Mouse (Mus musculus): Measurements from ENCODE around the gene Ifna1. TPM values are rescaled to one million over a fixed set of nuclear protein-coding genes. Genes with fewer than 3 reads are reported as not detected.
A peak's percentile ranks its signal among the peaks of the same experiment; 100 is the strongest.

Gene Ifna1
- polyA plus RNA-seq, 1 experiment from 2014 or later, result not detected

DNA sequence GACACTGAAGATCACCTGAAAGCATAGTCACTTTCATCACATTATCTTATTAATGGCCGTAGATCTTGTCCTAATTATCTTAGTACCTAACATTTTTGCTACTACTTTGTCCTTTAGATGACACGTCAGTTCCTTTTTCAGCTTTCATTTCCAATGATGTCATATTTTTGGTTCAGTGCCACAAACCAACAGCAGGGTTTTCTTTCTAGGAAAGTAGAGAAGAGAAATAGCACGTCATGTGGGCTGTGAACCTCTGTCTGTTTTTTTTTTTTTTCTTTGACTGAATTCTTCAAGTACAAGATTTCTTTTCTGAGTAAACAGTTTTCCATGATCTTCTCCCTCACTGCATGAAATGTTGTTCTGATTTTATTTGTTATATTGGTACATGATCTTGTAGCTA is 9.8 kb upstream of the Ifna1 start:
- in situ Hi-C loops (cut with MboI; ENCODE audit: low pct_unique_long_range_greater_than_20kb), result loop anchor here (25.0 kb wide), 4 partner anchors 678 to 1728 kb away; partner anchors contain the start of gene Dmrta1
- TF ChIP-seq CTCF (IDR thresholded peaks at IDR 0.05), result no peak
- CTCF ChIA-PET, result no interaction called here
- H3K27me3 ChIP-seq, result peaks cover 4% of the 10 kb centered on the region
- ATAC-seq (no peak), DNase-seq (ENCODE audit: low read depth, low spot score) (no peak)
- POLR2A ChIA-PET, result no interaction called here

- ChIA-PET POLR2A (no interaction called here), CTCF (interaction anchor here (1.1 kb wide), 1 partner anchor 10 kb away, joined by 6 read pairs; no protein-coding TSS in a partner anchor)
- no peak for TF ChIP-seq CTCF (IDR thresholded peaks at IDR 0.05)
- ATAC-seq (no peak), DNase-seq (ENCODE audit: low read depth, low spot score) (no peak)
- H3K27me3 ChIP-seq, result peaks cover 8% of the 10 kb centered on the region
- in situ Hi-C loops (cut with MboI; ENCODE audit: low pct_unique_long_range_greater_than_20kb), result loop anchor here (25.0 kb wide), 4 partner anchors 679 to 1729 kb away; partner anchors contain the start of gene Dmrta1
Observed at GRCm38 (mm10) chr4:88841438-88841911, 8.4 kb upstream of the Ifna1 start, which contains the start of gene Ifna4. Gene Ifna4, plus strand, starts transcription at chr4:88841861.

DNA sequence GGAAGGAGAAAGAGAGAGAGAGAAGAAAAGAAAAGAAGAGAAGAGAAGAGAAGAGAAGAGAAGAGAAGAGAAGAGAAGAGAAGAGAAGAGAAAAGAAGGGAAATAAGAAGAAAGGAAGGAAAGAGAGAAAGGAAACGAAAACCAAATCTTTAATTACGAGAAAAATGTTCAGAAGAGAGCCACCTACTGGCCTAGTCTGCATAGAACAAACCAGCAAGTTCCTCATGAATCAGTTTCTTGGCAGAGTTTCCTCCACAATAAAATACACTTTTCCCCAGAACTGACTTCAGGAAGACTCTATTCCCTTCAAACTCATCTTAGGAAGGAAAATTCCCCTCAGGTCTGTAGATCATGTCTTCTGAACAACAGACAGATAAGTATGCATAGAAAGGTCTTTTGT is 4.6 kb upstream of the Ifna1 start:
- no peak for ATAC-seq
- peaks cover 9% of the 10 kb centered on the region for H3K27me3 ChIP-seq
- POLR2A ChIA-PET, result no interaction called here
- TF ChIP-seq CTCF (IDR thresholded peaks at IDR 0.05), result peak; percentile 40
- DNase-seq (ENCODE audit: low read depth, low spot score), result no peak
- in situ Hi-C loops (cut with MboI; ENCODE audit: low pct_unique_long_range_greater_than_20kb), result loop anchor here (25.0 kb wide), 4 partner anchors 683 to 1733 kb away; partner anchors contain the start of gene Dmrta1
- CTCF ChIA-PET, result no interaction called here

GRCm38 (mm10) chr4:88851026-88851763 is 1.3 kb downstream of the Ifna1 start:
- ChIA-PET CTCF (interaction anchor here (2.1 kb wide), 1 partner anchor 20 kb away, joined by 13 read pairs; no protein-coding TSS in a partner anchor), POLR2A (no interaction called here)
- peaks cover 4% of the 10 kb centered on the region for H3K27me3 ChIP-seq
- ATAC-seq, result no peak
- no peak for DNase-seq (ENCODE audit: low read depth, low spot score)
- in situ Hi-C loops (cut with MboI; ENCODE audit: low pct_unique_long_range_greater_than_20kb), result loop anchor here (25.0 kb wide), 1 partner anchor 89 kb away; the partner anchor contains the start of genes Gm13271, Gm13283 and Gm13290
- no peak for TF ChIP-seq CTCF (IDR thresholded peaks at IDR 0.05)

DNA sequence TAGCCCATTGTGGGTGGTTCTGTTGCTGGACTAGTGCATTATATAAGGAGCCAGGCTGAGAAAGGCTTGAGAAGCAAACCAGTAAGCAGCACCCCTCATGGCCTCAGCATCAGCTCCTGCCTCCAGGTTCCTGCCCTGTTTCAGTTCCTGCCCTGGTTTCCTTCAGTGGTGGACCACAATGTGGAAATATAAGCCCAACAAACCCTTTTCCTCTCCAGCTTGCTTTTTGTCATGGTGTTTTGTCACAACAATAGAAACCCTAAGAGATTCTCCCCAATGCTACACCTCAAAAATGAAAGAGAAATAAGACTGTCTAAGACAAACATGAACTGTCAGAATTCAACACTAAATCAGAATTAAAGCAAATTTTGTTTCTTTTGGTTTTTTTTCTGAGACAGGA is 9.3 kb downstream of the Ifna1 start:
- no peak for ATAC-seq
- POLR2A ChIA-PET, result no interaction called here
- no peak for DNase-seq (ENCODE audit: low read depth, low spot score)
- peaks cover 5% of the 10 kb centered on the region for H3K27me3 ChIP-seq
- in situ Hi-C loops (cut with MboI; ENCODE audit: low pct_unique_long_range_greater_than_20kb), result loop anchor here (25.0 kb wide), 1 partner anchor 97 kb away; the partner anchor contains the start of genes Gm13271, Gm13283 and Gm13290
- CTCF ChIA-PET, result interaction anchor here (1.6 to 4.7 kb wide), 2 partner anchors 9 to 28 kb away, joined by 4 to 28 read pairs; no protein-coding TSS in a partner anchor
- TF ChIP-seq CTCF (IDR thresholded peaks at IDR 0.05), result no peak

GRCm38 (mm10) chr4:88863309-88863708 is 13.4 kb downstream of the Ifna1 start:
- no peak for DNase-seq (ENCODE audit: low read depth, low spot score)
- ATAC-seq, result no peak
- ChIA-PET CTCF (interaction anchor here (1.4 to 4.7 kb wide), 2 partner anchors 32 to 106 kb away, joined by 3 to 28 read pairs; no protein-coding TSS in a partner anchor), POLR2A (no interaction called here)
- in situ Hi-C loops (cut with MboI; ENCODE audit: low pct_unique_long_range_greater_than_20kb), result loop anchor here (25.0 kb wide), 1 partner anchor 101 kb away; the partner anchor contains the start of genes Gm13271, Gm13283 and Gm13290
- H3K27me3 ChIP-seq, result no peaks in the 10 kb centered on the region
- TF ChIP-seq CTCF (IDR thresholded peaks at IDR 0.05), result no peak

GRCm38 (mm10) chr4:88864599-88864998 is 14.7 kb downstream of the Ifna1 start:
- DNase-seq (ENCODE audit: low read depth, low spot score) (no peak), ATAC-seq (no peak)
- ChIA-PET POLR2A (no interaction called here), CTCF (interaction anchor here (1.1 to 4.3 kb wide), 3 partner anchors 12 to 424 kb away, joined by 3 to 31 read pairs (median 3); no protein-coding TSS in a partner anchor)
- H3K27me3 ChIP-seq, result no peaks in the 10 kb centered on the region
- in situ Hi-C loops (cut with MboI; ENCODE audit: low pct_unique_long_range_greater_than_20kb), result loop anchor here (25.0 kb wide), 1 partner anchor 102 kb away; the partner anchor contains the start of genes Gm13271, Gm13283 and Gm13290
- no peak for TF ChIP-seq CTCF (IDR thresholded peaks at IDR 0.05)

DNA sequence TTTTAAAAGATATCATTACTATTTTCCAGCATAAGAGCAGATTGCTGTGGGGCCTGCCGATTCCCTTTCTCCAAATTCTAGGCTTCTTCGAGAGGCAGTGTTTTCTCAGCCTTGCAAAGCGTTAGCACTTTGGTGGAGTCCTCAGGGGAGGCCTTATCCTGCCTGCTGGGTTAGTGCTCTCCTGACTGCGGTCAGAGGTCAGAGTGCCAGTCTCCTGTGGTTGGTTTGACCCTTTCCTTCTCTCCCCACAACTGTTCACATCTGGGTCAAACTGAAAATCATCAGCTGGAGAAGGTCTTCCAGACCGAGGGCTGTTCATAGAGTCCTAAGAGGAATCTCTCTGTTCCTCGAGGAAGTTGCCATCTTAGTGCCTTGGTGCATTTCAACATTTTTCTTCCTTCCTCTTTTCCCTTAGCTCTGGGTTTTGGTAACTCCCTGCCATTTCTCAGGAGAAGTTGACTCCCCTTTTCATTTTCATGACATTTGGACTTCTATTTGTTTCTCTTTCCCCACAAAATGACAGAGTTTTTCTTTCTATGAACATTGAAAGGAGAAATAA is 15.2 kb downstream of the Ifna1 start:
- in situ Hi-C loops (cut with MboI; ENCODE audit: low pct_unique_long_range_greater_than_20kb), result loop anchor here (25.0 kb wide), 1 partner anchor 103 kb away; the partner anchor contains the start of genes Gm13271, Gm13283 and Gm13290
- DNase-seq (ENCODE audit: low read depth, low spot score), result no peak
- POLR2A ChIA-PET, result no interaction called here
- no peak for TF ChIP-seq CTCF (IDR thresholded peaks at IDR 0.05)
- H3K27me3 ChIP-seq, result no peaks in the 10 kb centered on the region
- CTCF ChIA-PET, result interaction anchor here (1.1 to 4.3 kb wide), 3 partner anchors 12 to 423 kb away, joined by 3 to 31 read pairs (median 3); no protein-coding TSS in a partner anchor
- no peak for ATAC-seq

- in situ Hi-C loops (cut with MboI; ENCODE audit: low pct_unique_long_range_greater_than_20kb), result loop anchor here (25.0 kb wide), 1 partner anchor 105 kb away; the partner anchor contains the start of genes Gm13271, Gm13283 and Gm13290
Observed at GRCm38 (mm10) chr4:88867366-88867925, 17.6 kb downstream of the Ifna1 start.

More at GRCm38 (mm10) chr4:88867366-88867925, 17.6 kb downstream of the Ifna1 start:
- H3K27me3 ChIP-seq, result no peaks in the 10 kb centered on the region
- ChIA-PET CTCF (interaction anchor here (1.0 to 4.3 kb wide), 4 partner anchors 9 to 110 kb away, joined by 3 to 31 read pairs (median 4); no protein-coding TSS in a partner anchor), POLR2A (interaction anchor here (0.8 to 1.0 kb wide), 2 partner anchors 111 to 190 kb away, joined by 3 read pairs; no protein-coding TSS in a partner anchor)
- peak; percentile 89 for TF ChIP-seq CTCF (IDR thresholded peaks at IDR 0.05)
- peak; percentile 39 for DNase-seq (ENCODE audit: low read depth, low spot score)
- ATAC-seq, result peak; percentile 90

Measured in Patski (cell line).